Mouse (Mus musculus) activated CD4-positive, CD25-positive, alpha-beta regulatory T cell, adult 4 months (primary cell): ENCODE data around the gene Inip. TPM values are rescaled to one million over a fixed set of nuclear protein-coding genes. Genes with fewer than 3 reads are reported as not detected.

Experiments used
- ATAC-seq: one replicate; pipeline ENCODE4 v1.8.0; 2017
- polyA plus RNA-seq, 2 experiments: library from polyadenylated mRNA; unstranded; fragments of 100-300 nt; shearing (Covaris generic); gene quantifications; one replicate each; pipeline ENCODE4 v1.2.1; 2017

The Inip gene
- polyA plus RNA-seq: 10 to 100 TPM; 37.2 to 44.7 TPM

GRCm38 (mm10) chr4:59801489-59801888 is at the start of gene Inip:
Gene Inip (minus strand): TSS chr4:59801589.
- ATAC-seq: no peak

- peak; percentile 77 for ATAC-seq
These were observed 48.8 kb upstream of the Inip start for GRCm38 (mm10) chr4:59850181-59850580.

- ATAC-seq: no peak
These were observed 46.1 kb upstream of the Inip start for GRCm38 (mm10) chr4:59847447-59847846.

GRCm38 (mm10) chr4:59845245-59845637 is 43.9 kb upstream of the Inip start:
- no peak for ATAC-seq

GRCm38 (mm10) chr4:59844460-59845244 is 43.3 kb upstream of the Inip start:
- ATAC-seq: no peak

GRCm38 (mm10) chr4:59837659-59838058 is 36.3 kb upstream of the Inip start:
- ATAC-seq: no peak

GRCm38 (mm10) chr4:59832810-59833209 is 31.4 kb upstream of the Inip start:
- ATAC-seq: no peak

GRCm38 (mm10) chr4:59831038-59831437 is 29.6 kb upstream of the Inip start:
- no peak for ATAC-seq

GRCm38 (mm10) chr4:59829072-59829471 is 27.7 kb upstream of the Inip start:
- no peak for ATAC-seq

- ATAC-seq: no peak
These were observed 25.0 kb upstream of the Inip start for GRCm38 (mm10) chr4:59826381-59826780.

GRCm38 (mm10) chr4:59825634-59826033 is 24.2 kb upstream of the Inip start:
- no peak for ATAC-seq

GRCm38 (mm10) chr4:59824860-59825259 is 23.5 kb upstream of the Inip start:
- ATAC-seq: peak; percentile 88

GRCm38 (mm10) chr4:59823470-59823869 is 22.1 kb upstream of the Inip start:
- no peak for ATAC-seq

- ATAC-seq: peak; percentile 34
These were observed 20.7 kb upstream of the Inip start for GRCm38 (mm10) chr4:59822119-59822518.

GRCm38 (mm10) chr4:59821516-59821915 is 20.1 kb upstream of the Inip start:
- ATAC-seq: no peak

GRCm38 (mm10) chr4:59819477-59820022 is 18.2 kb upstream of the Inip start:
- no peak for ATAC-seq

GRCm38 (mm10) chr4:59819054-59819472 is 17.7 kb upstream of the Inip start:
- no peak for ATAC-seq

GRCm38 (mm10) chr4:59818498-59818897 is 17.1 kb upstream of the Inip start:
- ATAC-seq: no peak

GRCm38 (mm10) chr4:59817790-59818189 is 16.4 kb upstream of the Inip start:
- ATAC-seq: no peak

GRCm38 (mm10) chr4:59816477-59816876 is 15.1 kb upstream of the Inip start:
- no peak for ATAC-seq

GRCm38 (mm10) chr4:59816016-59816415 is 14.6 kb upstream of the Inip start:
- ATAC-seq: no peak

- no peak for ATAC-seq
These were observed 13.9 kb upstream of the Inip start for GRCm38 (mm10) chr4:59815121-59815810.

- ATAC-seq: no peak
These were observed 12.7 kb upstream of the Inip start for GRCm38 (mm10) chr4:59814094-59814493.

GRCm38 (mm10) chr4:59808396-59808795 is 7.0 kb upstream of the Inip start:
- no peak for ATAC-seq
